Mouse (Mus musculus): ENCODE results near the gene 4930519P11Rik. TPM values are rescaled to one million over a fixed set of nuclear protein-coding genes. Genes with fewer than 3 reads are reported as not detected.

The 4930519P11Rik gene
- polyA plus RNA-seq, 1 experiment from 2014 or later = 0.26 TPM

- Histone ChIP-seq H3K27ac (ENCODE audit: low read depth, low read length) (no peak overlapping the region), H3K4me3 (ENCODE audit: low read depth, low read length) (no peak overlapping the region), H3K4me1 (replicated peaks; ENCODE audit: control insufficient read depth, insufficient read depth, low read length) (0 out of 2 replicates have a peak, but pooled peaks cover 1% of the 10 kb centered on the region), H3K9me3 (ENCODE audit: control insufficient read depth) (no peaks in the 10 kb centered on the region), H3K27me3 (replicated peaks; ENCODE audit: control insufficient read depth, insufficient read depth, low read length) (no peaks in the 10 kb centered on the region), H3K9ac (ENCODE audit: low read depth, low read length) (no peak overlapping the region), H3K4me2 (replicated peaks; ENCODE audit: low read depth) (no peak overlapping the region), H3K36me3 (ENCODE audit: control insufficient read depth, insufficient read depth) (no peaks in the 10 kb centered on the region)
- WGBS = 93% methylated on average over 3 of the region's 3 CpGs
- no peak for ATAC-seq
- no peak for TF ChIP-seq CTCF (IDR thresholded peaks at IDR 0.05; ENCODE audit: low read depth)
Observed at GRCm38 (mm10) chr2:154617061-154617460, 3.8 kb upstream of the 4930519P11Rik start.

GRCm38 (mm10) chr2:154615674-154616073, 2.4 kb upstream of the 4930519P11Rik start:
- Histone ChIP-seq H3K27ac (ENCODE audit: low read depth, low read length) (no peak overlapping the region), H3K4me3 (ENCODE audit: low read depth, low read length) (no peak overlapping the region), H3K4me2 (replicated peaks; ENCODE audit: low read depth) (no peak overlapping the region), H3K9me3 (ENCODE audit: control insufficient read depth) (no peaks in the 10 kb centered on the region), H3K4me1 (replicated peaks; ENCODE audit: control insufficient read depth, insufficient read depth, low read length) (0 out of 2 replicates have a peak, but pooled peaks cover 2% of the 10 kb centered on the region), H3K36me3 (ENCODE audit: control insufficient read depth, insufficient read depth) (no peaks in the 10 kb centered on the region), H3K27me3 (replicated peaks; ENCODE audit: control insufficient read depth, insufficient read depth, low read length) (no peaks in the 10 kb centered on the region), H3K9ac (ENCODE audit: low read depth, low read length) (no peak overlapping the region)
- ATAC-seq = no peak
- TF ChIP-seq CTCF (IDR thresholded peaks at IDR 0.05; ENCODE audit: low read depth) = no peak
- WGBS = 82% methylated on average over 5 of the region's 5 CpGs

DNA sequence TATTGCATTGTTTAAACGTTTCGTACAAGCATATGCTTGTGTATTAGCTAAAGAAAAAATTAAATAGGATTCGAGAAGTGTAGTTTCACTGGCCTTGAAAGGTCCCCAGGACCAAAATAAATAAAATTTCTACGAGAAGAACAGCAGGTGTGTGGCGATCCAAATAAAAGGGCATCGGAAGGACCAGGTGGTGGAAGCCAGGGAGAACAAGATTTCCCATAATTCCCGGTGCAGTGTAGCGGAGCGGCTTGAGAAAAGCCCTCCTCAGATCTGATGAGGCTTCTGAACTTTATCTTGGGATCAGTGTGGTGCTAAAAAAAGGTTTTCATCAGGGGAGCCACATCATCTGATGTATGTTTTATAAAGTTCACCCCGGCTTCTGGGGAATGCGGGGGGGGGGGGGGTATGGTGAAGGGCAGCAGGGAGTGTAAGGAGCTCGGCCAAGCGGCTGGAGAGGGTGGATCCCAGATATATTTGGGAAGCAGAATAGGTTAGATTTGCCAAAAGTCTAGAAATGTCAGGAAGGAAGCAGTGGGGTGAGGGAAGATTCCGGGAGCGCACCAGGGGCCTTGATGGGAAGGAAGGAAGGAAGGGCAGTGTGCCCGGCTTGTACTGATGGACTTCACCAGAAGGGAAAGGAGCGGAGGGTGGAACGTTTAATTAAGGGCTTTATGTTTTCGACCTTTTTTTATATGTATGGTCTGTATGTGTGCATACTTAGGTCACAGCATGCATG, 1.8 kb upstream of the 4930519P11Rik start:
- Histone ChIP-seq H3K36me3 (ENCODE audit: control insufficient read depth, insufficient read depth) (no peaks in the 10 kb centered on the region), H3K9me3 (ENCODE audit: control insufficient read depth) (no peaks in the 10 kb centered on the region), H3K4me3 (ENCODE audit: low read depth, low read length) (no peak overlapping the region), H3K27ac (ENCODE audit: low read depth, low read length) (no peak overlapping the region), H3K9ac (ENCODE audit: low read depth, low read length) (no peak overlapping the region), H3K27me3 (replicated peaks; ENCODE audit: control insufficient read depth, insufficient read depth, low read length) (no peaks in the 10 kb centered on the region), H3K4me1 (replicated peaks; ENCODE audit: control insufficient read depth, insufficient read depth, low read length) (0 out of 2 replicates have a peak, but pooled peaks cover 2% of the 10 kb centered on the region), H3K4me2 (replicated peaks; ENCODE audit: low read depth) (no peak overlapping the region)
- no peak for ATAC-seq
- TF ChIP-seq CTCF (IDR thresholded peaks at IDR 0.05; ENCODE audit: low read depth) = no peak
- 68% methylated on average over 19 of the region's 19 CpGs for WGBS

DNA sequence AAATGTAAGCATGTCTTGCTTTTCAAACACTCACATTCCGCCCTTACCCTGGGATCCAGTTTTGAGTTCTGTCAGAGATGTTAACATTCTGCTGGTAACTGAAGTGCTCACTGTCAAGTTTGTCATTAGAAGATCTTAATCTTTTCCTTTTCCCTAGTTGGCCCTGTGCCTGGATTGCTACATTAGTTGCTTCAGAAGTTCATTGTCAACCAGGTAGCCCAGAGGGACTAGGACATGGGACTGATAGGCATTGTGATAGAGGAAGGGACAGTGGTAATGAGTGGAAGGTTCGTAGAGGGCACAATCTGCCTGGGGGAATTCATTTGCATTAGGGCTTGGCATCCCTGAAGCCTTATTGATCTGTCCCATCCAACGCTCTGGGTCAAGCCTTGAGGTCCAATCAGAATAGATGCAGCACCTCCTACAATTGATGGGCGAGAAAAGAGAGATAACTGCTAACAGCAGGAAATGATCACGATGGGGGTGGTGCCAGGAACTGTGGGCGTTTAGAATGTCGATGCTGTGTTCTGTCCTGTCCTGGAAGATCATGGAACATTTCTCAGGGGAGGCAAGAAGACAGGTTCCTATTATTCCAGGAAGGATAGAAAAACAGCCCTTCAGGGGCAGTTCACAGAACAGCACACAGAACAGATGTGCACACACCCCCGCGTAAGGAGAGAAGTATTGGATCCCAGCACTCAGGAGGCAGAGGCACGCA, 4.0 kb downstream of the 4930519P11Rik start:
- no peak overlapping the region for H3K27ac ChIP-seq (ENCODE audit: low read depth, low read length)
- H3K4me2 ChIP-seq (replicated peaks; ENCODE audit: low read depth) = no peak overlapping the region
- no peaks in the 10 kb centered on the region for H3K27me3 ChIP-seq (replicated peaks; ENCODE audit: control insufficient read depth, insufficient read depth, low read length)
- no peaks in the 10 kb centered on the region for H3K36me3 ChIP-seq (ENCODE audit: control insufficient read depth, insufficient read depth)
- WGBS = 58% methylated on average over 10 of the region's 10 CpGs
- H3K9ac ChIP-seq (ENCODE audit: low read depth, low read length) = no peak overlapping the region
- TF ChIP-seq CTCF (IDR thresholded peaks at IDR 0.05; ENCODE audit: low read depth) = no peak
- H3K9me3 ChIP-seq (ENCODE audit: control insufficient read depth) = no peaks in the 10 kb centered on the region
- H3K4me3 ChIP-seq (ENCODE audit: low read depth, low read length) = no peak overlapping the region
- H3K4me1 ChIP-seq (replicated peaks; ENCODE audit: control insufficient read depth, insufficient read depth, low read length) = 0 out of 2 replicates have a peak, but pooled peaks cover 2% of the 10 kb centered on the region
- no peak for ATAC-seq

DNA sequence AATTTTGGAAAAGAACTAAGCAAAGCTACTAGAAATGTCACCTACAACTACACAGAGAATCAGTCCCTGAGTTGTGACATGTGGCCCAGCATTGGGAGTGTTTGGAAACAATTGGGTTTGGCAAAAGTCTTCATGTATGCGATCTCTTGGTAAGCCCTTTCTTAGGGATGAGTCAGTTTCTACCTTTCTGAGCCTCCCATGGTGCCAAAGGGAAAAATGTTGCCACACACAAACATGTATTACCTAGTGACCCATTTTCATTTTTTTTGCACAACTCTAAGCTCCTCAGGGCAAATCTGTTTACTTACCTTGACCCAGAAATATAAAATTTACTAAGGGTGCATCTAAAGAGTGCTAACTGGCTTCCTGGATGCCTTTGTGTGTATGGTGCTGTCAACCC, 6.3 kb downstream of the 4930519P11Rik start:
- H3K4me3 ChIP-seq (ENCODE audit: low read depth, low read length) = no peak overlapping the region
- no peak for ATAC-seq
- 67% methylated on average over 1 of the region's 1 CpGs for WGBS

DNA sequence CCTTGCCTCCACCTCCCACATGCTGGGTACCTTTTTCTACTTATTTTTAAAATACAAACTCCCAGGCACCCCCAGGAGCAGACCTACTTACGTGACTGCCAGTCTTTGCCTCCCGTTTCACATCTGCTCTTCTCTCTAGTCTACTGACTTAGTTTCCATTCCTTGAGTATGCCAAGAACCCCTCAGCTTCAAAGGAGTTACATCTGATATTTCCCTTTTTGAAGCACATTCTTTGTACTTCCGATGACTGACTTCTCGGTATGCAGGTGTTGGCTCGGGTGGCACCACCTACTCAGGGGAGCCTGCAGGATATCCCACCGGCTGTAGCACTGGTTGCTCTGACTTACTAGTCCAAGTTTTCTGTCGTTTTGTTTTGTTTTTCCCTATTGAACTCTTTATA, 9.1 kb downstream of the 4930519P11Rik start:
- no peaks in the 10 kb centered on the region for H3K27me3 ChIP-seq (replicated peaks; ENCODE audit: control insufficient read depth, insufficient read depth, low read length)
- peak overlapping the region; percentile 40; the same call in 1 of the 2 replicates for H3K9ac ChIP-seq (ENCODE audit: low read depth, low read length)
- peak overlapping the region; percentile 78 for H3K4me3 ChIP-seq (ENCODE audit: low read depth, low read length)
- 0 out of 2 replicates have a peak, but pooled peaks cover 4% of the 10 kb centered on the region for H3K4me1 ChIP-seq (replicated peaks; ENCODE audit: control insufficient read depth, insufficient read depth, low read length)
- 24% methylated on average over 7 of the region's 7 CpGs for WGBS
- peak overlapping the region; percentile 81 for H3K4me2 ChIP-seq (replicated peaks; ENCODE audit: low read depth)
- TF ChIP-seq CTCF (IDR thresholded peaks at IDR 0.05; ENCODE audit: low read depth) = no peak
- ATAC-seq = no peak
- no peaks in the 10 kb centered on the region for H3K36me3 ChIP-seq (ENCODE audit: control insufficient read depth, insufficient read depth)
- no peak overlapping the region for H3K27ac ChIP-seq (ENCODE audit: low read depth, low read length)
- no peaks in the 10 kb centered on the region for H3K9me3 ChIP-seq (ENCODE audit: control insufficient read depth)

More for the DNA sequence above, 6.3 kb downstream of the 4930519P11Rik start:
- no peak overlapping the region for H3K27ac ChIP-seq (ENCODE audit: low read depth, low read length)
- no peaks in the 10 kb centered on the region for H3K9me3 ChIP-seq (ENCODE audit: control insufficient read depth)
- H3K9ac ChIP-seq (ENCODE audit: low read depth, low read length) = no peak overlapping the region
- no peak for TF ChIP-seq CTCF (IDR thresholded peaks at IDR 0.05; ENCODE audit: low read depth)
- no peak overlapping the region for H3K4me2 ChIP-seq (replicated peaks; ENCODE audit: low read depth)
- 0 out of 2 replicates have a peak, but pooled peaks cover 4% of the 10 kb centered on the region for H3K4me1 ChIP-seq (replicated peaks; ENCODE audit: control insufficient read depth, insufficient read depth, low read length)
- no peaks in the 10 kb centered on the region for H3K36me3 ChIP-seq (ENCODE audit: control insufficient read depth, insufficient read depth)
- no peaks in the 10 kb centered on the region for H3K27me3 ChIP-seq (replicated peaks; ENCODE audit: control insufficient read depth, insufficient read depth, low read length)
